Mouse (Mus musculus) adipocyte (in vitro differentiated cells): ENCODE data around the gene Sox15.

Experiments
- DNase-seq: peaks from one replicate; pipeline ENCODE4 v3.0.0-alpha.2; 2016; ENCODE audit warnings: low spot score

Sox15 gene

DNA sequence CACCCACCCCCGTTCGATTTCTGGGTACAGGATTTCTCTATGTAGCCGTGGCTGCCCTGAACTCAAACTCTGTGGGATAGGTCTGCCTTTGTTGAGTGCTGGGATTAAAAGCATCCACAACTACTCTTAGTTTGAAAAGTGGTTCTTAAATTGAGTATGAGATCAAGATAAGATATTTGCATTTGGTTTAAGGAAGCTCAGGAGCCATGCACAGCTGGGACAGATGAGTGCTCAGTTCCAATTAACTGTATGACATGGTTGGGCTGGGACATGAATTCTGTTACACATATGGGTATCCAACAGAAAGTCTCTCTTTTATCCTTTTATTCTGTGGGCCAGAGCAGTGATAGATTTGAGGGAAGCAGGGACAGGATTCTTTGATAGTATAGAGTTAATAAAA lies 19.6 kb upstream of the Sox15 start:
- no peak for DNase-seq

DNA sequence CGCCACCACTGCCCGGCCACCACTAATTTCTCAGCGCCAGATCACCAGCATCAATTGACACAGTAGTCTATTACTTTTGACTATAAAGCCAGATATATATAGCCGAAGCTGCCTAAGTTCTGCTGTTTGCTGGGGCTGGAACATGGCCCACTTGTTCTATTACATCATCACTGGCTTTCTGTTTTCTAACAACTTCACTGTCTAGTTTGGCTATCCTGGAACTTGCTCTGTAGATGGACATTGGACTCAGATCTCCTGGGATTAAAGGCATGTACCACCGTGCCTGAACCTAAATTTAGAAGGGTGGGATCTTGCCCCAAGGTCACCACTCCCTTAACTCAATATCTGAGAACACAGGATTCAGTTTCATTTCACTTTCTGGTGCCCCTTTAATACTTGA lies 9.3 kb upstream of the Sox15 start:
- no peak for DNase-seq

DNA sequence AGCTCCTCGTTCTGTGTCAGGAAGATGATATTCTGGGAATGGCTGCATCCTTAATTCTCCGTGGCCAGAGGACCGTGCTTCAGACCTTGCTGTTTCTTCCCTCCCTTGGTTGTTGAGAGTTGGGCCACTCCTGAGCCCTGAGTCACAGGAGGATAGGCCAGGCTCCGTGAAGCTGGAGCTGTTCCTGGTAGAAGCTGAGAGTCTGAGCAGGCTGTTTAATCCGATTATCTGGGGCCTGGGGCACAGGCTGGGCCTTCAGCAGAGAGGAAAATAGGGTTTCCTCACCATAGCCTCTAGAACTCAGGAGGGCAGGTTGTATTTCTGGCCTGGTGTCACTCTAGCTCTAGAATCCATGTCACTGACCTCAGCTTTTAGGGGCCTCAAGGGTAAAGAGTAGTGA lies 1.7 kb upstream of the Sox15 start:
- DNase-seq, result no peak

DNA sequence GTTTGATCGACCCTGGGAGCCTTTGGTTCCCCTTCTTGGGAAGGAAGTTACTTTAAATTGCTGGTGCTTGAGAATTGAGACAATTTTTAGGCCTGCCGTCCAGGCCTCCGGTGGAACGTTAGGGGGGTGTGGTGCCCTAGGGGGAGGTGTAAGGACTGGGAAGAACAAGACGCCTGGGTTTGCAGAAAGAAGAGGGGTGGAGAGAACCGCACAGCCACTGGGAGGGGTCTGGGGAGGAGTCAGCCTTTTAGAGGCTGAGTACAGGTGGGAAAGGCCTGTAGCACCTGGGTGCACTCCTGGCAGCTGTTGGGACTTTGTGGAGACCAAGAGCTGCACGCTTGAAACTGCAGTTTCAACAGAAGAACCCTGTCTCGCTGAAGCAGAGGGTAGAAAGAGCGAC lies 354 bp upstream of the Sox15 start:
- no peak for DNase-seq

DNA sequence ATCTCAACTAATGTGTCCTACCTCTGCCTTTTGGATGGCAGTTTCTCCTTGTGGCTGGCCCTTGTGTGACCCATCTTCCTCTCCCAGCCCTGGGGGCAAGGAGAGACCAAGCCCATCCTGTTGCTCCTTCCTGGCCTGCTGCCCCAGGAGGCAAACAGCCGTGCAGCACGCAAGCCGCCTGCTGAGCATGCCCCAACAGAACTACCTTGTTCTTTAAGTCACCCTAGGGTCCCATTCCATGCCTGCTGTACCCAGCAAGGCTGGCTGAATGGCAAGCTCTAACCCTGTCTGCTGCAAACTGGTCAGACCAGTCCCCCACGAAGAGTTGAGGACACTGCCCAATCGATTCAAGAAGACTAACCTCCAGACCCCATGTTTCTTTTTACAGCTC lies 946 bp downstream of the Sox15 start:
- DNase-seq, result no peak

DNA sequence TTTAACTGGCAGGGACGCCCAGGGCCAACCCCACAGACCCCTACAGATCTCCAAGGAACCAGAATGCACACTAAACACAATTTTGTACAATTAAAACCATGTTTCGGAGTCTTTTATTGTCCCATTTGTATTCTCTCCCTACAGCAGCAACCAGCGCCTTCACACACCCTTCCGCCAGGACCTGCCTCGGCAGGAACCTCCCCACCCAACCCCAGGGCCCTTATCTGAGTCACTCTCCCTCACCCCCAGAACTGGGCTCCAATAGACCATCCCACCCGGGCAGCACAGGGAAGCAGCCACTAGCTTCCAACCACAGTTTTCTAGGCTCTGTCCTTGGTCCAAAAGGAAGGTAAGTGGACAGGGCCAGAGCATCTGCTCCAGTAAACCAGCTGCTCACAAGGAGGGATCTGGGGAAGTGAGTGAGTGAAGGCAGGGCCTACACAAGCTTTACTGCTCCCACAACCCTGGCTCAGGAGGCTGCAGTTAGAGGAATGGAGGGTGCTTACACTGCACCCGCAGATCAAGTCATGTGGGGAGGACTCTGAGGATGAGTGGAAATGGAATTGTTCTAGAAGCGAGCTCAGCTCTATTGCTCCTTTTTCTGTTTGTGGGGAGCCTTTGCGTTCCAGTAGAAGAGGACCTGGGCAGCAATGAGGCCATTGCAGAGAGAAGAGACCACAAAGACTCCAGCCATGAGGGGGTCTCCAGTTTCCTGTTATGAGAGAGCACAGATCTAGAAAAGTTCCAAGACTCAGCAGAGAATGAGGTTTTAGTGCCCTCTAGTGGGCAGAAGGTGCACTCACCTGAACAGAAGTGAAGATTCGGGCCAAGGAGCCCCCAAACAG lies 1.7 kb downstream of the Sox15 start:
- DNase-seq, result peak; percentile 55

DNA sequence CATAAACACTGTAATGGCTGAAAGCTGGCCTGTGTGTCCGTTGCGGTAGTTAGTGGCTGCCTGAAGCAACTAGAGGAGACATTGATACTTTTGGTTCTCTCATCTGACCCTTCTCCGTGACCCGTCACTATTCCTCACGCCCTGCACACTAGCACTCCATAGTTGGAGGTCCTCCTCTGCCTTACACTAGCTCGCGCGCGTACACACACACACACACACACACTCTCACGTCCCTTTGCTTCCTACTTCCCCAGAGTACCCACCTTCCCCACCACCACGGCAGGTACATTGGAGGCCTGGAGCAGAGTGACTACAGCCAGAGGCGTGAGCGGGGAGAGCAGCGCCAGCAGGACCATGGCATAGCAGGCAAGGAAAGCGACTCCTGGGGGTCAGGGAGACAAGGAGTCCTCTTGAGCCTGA lies 2.4 kb downstream of the Sox15 start:
- DNase-seq, result no peak

DNA sequence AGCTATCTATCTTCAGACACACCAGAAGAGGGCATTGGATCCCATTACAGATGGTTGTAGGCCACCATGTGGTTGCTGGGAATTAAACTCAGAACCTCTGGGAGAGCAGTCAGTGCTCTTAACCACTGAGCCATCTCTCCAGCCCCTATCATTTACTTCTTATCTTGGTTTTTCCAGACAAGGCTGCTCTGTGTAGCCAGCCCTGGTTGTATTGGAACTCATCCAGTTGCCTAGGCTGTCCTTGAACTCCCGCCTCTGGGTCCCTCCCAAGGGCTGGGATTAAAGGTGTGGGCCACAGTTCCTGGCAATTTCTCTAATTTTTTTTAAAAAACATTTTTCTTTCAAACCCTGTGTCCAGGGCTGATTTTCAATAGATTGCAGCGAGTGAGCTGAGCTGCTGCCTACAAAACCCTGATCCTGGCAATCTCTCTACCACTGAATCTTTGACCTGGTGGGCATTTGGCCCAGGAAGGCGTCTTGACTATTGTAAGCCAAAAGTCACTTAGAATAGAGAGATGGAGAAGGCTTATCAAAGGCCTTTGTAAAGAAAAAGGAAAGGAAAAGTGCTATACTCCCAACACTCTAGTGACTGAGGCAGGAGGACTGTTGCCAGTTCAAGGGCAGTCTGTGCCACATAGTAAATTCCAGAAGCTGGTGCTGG lies 6.2 kb downstream of the Sox15 start:
- peak; percentile 96 for DNase-seq

DNA sequence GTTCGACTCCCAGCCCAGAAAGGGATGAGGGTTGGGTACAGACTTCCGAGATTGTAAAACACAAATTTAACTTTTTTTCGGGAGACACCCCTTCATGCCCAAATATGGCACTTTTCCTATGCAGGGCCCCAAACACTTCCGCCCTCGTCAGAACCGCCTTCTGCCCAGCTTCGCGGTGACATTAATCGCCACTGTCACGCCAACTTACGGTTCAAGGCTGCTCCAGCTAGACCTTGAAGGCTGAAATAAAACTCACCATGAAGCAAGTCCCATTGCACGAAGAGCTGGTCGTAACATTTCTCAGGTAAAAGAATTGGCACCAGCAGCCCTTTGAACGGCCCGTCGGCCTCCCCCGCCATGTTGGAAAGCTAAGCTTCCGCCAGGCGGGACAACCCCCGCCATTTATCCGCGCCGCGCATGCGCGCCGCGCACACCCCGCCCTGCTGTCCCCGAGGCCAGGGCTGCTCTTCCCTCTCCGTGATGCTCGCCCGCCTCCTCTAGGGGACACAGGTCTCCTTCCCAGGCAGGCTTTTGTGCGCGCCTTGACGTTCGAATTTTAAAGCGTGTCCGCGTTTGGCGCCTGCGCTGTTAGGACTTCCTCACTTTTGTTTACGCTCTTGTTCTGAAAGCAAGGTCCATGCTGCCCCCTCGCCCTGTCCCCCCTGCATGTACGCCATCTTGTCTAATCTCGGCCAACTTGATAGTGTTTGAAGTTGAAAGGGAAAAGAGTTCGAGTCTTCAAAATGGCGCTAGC lies 7.3 kb downstream of the Sox15 start, which contains the start of gene Mpdu1:
Mpdu1 (minus strand) TSS at position 430 of the 754 bp plus-strand sequence.
- DNase-seq, result peak; percentile 96

DNA sequence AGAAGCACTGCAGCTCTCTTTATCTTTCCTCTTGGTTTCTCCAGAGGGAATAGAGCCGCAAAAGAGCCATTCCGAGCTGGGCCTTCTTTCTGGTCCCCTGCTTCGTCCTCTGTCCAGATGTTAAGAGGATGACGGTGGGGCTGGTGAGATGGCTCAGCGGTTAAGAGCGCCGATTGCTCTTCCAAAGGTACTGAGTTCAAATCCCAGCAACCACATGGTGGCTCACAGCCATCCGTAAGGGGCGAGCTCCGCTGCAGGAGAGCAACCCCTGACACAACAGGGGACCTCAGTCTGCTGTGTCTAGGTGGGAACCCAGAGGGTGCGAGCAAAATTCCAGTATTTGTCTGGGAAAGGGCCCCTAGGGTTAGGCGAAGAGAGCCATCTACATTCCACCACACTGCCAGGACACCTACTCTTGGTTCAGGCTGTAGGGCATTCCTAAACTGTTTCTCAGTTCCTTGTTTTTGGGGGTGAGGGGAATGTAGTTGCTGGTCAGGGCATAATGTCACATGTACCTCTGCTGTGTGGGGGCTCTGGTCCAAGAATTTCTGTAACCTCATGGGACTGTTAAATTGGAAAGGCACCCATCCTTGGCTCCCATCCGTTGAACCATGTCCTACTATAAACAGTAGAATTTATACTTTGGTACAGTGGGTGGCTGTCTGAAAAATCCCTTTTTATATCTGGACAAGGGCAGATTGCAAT lies 8.0 kb downstream of the Sox15 start:
- peak; percentile 56 for DNase-seq

DNA sequence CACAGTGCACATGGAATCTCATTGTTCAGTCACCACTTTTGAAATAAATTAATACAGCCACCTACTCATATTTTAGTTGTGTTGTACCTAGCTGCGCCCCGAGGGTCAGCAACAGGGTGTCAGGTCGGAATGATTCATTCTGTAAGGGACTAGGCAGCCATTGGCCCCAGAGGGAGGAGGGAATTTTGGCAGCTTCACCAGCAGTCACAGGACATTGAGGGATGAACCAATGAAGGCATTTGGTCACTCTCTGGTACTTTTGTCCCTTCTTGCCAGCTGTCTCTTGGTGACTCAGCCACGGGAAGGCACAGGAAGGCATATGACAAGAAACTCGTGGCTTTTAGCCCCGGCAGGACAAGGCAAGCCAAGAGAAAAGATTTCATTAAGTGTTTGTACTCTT lies 8.7 kb downstream of the Sox15 start:
- peak; percentile 90 for DNase-seq

DNA sequence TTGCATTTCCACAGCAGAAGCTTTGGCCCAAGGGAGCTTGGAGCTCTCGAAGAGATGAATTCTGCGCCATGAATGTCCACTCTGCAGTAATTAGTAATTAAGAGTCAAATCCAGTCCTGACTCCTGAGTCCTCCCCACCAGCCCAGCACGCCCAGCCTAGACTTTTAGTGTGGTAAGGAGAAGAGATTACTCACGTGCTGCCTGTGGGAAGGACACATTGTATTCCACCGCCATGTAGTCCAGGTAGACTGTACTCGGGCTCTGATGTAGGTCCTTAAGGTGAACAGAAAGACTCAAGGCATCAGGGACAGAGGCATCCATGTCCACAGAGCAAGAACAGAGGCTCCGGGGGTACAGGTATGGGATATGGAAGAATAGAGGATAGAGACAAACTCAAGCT lies 9.7 kb downstream of the Sox15 start:
- no peak for DNase-seq

DNA sequence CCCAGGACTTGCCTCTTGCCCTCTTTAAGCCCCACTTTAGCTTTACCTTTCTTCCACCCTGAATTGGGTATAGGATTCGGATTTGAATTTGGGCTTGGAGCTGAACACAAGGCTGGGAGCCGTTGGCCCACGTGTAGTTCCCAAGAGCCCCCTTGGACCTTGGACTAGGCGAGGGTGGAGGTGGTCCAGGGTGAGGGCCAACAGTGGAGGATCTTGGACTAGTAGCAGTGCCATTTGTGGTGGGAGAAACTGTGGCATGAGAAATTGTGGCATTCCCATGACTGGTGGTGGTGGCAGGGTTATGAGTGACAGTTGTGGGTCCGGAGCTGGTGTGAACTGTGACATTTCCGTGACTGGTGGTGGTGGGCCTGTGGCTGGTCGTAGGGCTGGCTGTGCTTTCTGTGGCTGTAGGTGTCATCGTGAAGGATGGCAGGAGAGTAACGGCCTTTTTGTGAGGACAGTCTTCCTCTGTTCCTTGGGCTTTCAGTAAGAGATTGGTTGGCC lies 10.4 kb downstream of the Sox15 start:
- DNase-seq, result no peak

DNA sequence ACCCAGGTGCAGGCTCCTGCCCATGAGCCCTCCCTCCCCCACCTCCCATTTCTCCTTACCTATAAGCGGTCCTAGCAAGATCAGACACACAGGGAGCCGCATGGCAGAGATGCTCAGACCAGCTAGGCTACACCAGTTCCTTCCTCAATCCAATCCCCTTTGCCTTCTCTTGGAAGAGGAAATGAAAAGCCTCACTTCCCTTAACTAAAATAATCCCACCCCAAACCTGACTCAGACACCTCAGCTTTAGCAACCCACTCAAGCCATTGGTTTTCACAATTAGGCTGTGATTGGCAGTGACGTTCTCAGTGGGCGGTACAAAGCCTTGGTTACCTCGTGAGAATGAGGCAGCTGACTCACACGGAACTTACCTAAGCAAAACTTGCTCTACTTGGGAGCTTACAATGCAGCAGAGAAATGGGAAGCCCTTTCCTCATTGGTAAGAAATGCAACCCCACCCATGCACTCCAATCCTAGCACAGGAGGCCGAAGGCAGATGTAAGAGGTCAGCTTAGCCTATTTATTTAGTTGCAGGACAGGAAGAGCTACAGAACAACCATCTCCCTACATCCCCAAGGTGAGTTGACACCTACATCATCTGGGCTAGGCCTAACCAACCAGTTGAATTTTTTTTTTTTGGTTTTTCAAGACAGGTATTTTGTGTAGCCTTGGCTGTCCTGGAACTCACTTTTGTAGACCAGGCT lies 11.0 kb downstream of the Sox15 start, which contains the start of gene Cd68:
Cd68 (minus strand) TSS at position 193 of the 704 bp plus-strand sequence.
- peak; percentile 54 for DNase-seq

DNA sequence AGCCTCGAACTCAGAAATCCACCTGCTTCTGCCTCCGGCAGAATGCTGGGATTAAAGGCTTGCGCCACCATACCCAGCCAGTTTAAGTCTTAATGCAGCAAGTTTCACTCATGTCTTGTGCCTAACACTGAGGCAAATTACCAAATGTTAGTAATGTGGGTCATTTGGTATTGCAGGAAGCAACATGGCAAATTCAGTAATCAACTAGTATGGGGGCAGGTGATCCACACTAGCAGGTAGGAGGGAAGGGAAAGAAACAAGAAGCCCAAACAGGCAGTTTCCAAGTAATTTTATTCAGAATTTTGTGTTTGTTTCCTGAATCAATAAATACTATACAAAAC lies 11.5 kb downstream of the Sox15 start:
- DNase-seq, result no peak

DNA sequence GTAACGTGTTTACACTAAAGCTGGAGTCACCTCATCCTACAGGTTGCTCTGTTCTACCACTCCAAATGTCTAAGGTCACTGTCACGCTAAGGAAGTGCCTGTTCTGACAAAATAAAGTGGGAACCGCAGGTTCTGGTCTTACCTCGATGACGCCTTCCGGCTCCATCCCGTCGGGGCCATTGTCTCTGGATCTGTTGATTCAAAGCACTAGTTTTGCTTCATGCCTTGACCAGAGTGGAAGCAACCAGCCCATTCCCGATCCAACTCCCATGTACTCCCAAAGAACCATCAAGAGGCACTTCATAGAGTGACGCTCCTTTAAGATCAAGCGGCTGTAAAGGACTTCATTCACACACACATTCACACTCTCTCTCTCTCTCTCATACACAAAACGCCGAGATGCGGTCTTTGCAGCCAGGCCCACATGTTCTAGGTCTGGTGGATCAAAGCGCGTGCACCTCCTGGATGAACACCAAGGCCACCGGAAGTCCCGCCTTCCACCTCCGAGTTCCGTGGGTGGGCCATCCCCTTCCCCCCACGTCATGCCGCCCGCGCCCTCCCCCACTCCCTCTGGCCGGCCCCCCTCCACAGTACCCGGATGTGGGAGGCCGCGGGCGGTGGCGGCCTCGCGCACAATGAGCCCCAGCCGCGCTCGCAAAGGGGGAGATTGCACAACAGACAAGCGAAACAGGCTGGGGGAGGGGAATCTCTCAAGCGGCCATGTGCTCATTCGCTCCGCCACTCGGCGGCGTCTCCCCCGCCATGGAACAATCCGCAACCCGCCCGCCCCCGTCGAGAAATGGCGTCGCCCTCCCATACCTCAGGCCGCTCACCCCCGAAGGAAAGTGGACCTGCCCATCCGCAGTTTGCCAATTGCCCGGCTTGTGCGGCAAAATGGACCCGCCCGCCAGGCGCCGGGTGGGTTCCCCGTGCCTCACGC lies 15.9 kb downstream of the Sox15 start:
- peak; percentile 96 for DNase-seq

DNA sequence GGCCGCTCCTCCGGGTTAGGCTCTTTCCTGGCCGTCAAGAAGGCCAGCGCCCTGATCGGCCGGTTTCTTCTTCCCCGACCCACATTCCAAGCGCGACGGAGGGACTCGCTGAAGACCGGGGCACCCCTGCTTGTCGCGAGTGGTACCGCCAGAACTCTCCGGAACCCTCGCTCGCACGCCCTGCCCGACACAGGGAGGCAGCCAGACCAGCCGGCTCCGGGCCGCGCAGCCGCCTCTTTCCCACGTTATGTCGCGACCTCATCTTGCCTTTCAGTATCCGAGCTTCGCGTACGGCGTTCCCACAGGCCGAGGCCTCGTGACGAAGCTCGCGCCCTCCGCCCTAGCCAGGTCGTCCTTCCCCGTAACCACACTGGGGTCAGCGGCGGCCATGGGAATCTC lies 16.6 kb downstream of the Sox15 start:
- DNase-seq, result no peak

DNA sequence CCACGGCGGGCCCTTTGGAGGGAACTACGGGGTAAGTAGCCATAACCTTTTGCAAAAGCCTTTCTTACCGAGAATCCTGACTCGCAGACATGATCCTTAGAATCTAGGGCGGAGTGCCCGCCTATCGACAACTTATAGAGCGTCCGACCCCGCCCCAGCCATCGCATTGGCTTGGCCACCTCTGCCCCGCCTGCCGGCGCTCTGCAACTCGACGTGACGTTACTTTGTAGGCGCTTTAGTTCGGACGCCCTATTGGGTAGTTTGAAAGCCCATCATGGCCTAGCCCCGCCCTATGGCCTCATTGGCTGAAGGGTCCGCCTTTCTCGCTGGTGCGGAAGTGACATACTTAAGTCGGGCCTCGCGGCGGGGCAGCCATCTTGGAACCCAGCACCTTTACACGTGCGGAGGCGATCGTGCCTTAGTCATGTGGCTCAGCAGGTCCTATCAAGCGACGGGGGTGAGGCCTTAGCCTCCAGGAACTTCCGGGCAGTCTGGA lies 17.1 kb downstream of the Sox15 start, which contains the start of gene Eif4a1:
Eif4a1 (minus strand) TSS at position 213 of the 496 bp plus-strand sequence.
- DNase-seq, result peak; percentile 100

DNA sequence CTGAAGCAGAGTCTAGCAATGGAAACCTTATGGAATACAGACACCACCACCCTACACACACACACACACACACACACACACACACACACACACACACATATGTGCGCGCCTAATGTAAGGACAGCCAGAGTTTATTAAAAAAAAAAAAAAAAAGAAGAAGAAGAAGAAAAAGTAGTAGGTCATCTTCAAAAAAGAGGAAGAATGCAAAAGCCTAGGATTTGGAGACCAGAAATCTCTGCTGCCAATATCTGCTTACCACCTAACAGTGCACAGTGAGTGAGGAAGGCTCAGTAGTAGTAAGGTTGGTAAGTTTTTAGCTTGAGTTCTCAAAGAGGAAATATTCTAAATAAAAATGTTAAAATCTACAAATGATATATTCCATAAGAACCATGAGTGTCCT lies 24.0 kb downstream of the Sox15 start:
- no peak for DNase-seq
